Mouse (Mus musculus): ENCODE data around the gene Krt36. TPM values are rescaled to one million over a fixed set of nuclear protein-coding genes. Genes with fewer than 3 reads are reported as not detected.

The Krt36 gene
- total and polyA plus RNA-seq, 3 experiments, result not detected

GRCm38 (mm10) chr11:100140966-100141365 lies 35.5 kb upstream of the Krt36 start:
- H3K9me3 ChIP-seq (replicated peaks; ENCODE audit: insufficient read depth, low read length), result no peaks in the 10 kb centered on the region
- no peak overlapping the region for H3K9ac ChIP-seq (ENCODE audit: control insufficient read depth, low read depth, low read length, poor library complexity, severe bottlenecking)
- no peaks in the 10 kb centered on the region for H3K27me3 ChIP-seq (ENCODE audit: control insufficient read depth in 1 of 2, insufficient read depth in 2 of 2, low read length in 2 of 2)

GRCm38 (mm10) chr11:100139391-100139790 lies 34.0 kb upstream of the Krt36 start:
- Histone ChIP-seq H3K79me2 (ENCODE audit: control insufficient read depth, insufficient read depth, low read length, poor library complexity) (no peaks in the 10 kb centered on the region), H3K9me3 (replicated peaks; ENCODE audit: insufficient read depth, low read length) (no peaks in the 10 kb centered on the region), H3K4me3 (ENCODE audit: control insufficient read depth in 1 of 2, insufficient read depth in 1 of 2, low read depth in 2 of 2, low read length in 2 of 2) (no peak overlapping the region), H3K36me3 (ENCODE audit: control insufficient read depth in 1 of 2, insufficient read depth in 2 of 2, low read length in 2 of 2) (no peaks in the 10 kb centered on the region), H3K4me1 (ENCODE audit: control insufficient read depth in 1 of 2, insufficient read depth in 2 of 2, low read length in 2 of 2) (no peaks in the 10 kb centered on the region), H3K27me3 (ENCODE audit: control insufficient read depth in 1 of 2, insufficient read depth in 2 of 2, low read length in 2 of 2) (no peaks in the 10 kb centered on the region), H3K9ac (ENCODE audit: control insufficient read depth, low read depth, low read length, poor library complexity, severe bottlenecking) (no peak overlapping the region), H3K27ac (ENCODE audit: control insufficient read depth, low read depth, low read length) (no peak overlapping the region)
- DNase-seq (ENCODE audit: low read depth, low spot score), result no peak
- TF ChIP-seq CHD1 (IDR thresholded peaks at IDR 0.05; ENCODE audit: low read depth, low read length) (no peak), EP300 (IDR thresholded peaks at IDR 0.05; ENCODE audit: low read depth in 1 of 2, low read length in 2 of 2) (no peak), NRF1 (IDR thresholded peaks at IDR 0.05; ENCODE audit: insufficient read depth, low read depth, low read length, poor library complexity, severe bottlenecking) (no peak), GATA1 (IDR thresholded peaks at IDR 0.05; ENCODE audit: low read depth, low read length) (no peak), USF2 (IDR thresholded peaks at IDR 0.05; ENCODE audit: borderline replicate concordance in 1 of 2, insufficient read depth in 1 of 2, low read depth in 1 of 2, low read length in 2 of 2) (no peak), CTCF (IDR thresholded peaks at IDR 0.05 in 2 of 3, conservative IDR thresholded peaks at IDR 0.05 in 1 of 3; ENCODE audit: control insufficient read depth in 1 of 3, insufficient read depth in 1 of 3, low read depth in 2 of 3, low read length in 3 of 3, poor library complexity in 1 of 3, severe bottlenecking in 1 of 3) (no peak), GABPA (IDR thresholded peaks at IDR 0.05; ENCODE audit: low read depth, low read length) (no peak), TCF12 (IDR thresholded peaks at IDR 0.05; ENCODE audit: low read depth, low read length) (no peak), SMC3 (IDR thresholded peaks at IDR 0.05; ENCODE audit: low read depth, low read length) (no peak), RCOR1 (IDR thresholded peaks at IDR 0.05; ENCODE audit: low read depth, low read length) (no peak), TBP (IDR thresholded peaks at IDR 0.05; ENCODE audit: low read depth, low read length) (no peak), ZC3H11A (IDR thresholded peaks at IDR 0.05; ENCODE audit: low read depth, low read length) (no peak)

More at GRCm38 (mm10) chr11:100140966-100141365, 35.5 kb upstream of the Krt36 start:
- H3K36me3 ChIP-seq (ENCODE audit: control insufficient read depth in 1 of 2, insufficient read depth in 2 of 2, low read length in 2 of 2), result no peaks in the 10 kb centered on the region
- H3K4me1 ChIP-seq (ENCODE audit: control insufficient read depth in 1 of 2, insufficient read depth in 2 of 2, low read length in 2 of 2), result no peaks in the 10 kb centered on the region
- no peak overlapping the region for H3K4me3 ChIP-seq (ENCODE audit: control insufficient read depth in 1 of 2, insufficient read depth in 1 of 2, low read depth in 2 of 2, low read length in 2 of 2)
- no peak overlapping the region for H3K27ac ChIP-seq (ENCODE audit: control insufficient read depth, low read depth, low read length)
- TF ChIP-seq CTCF (IDR thresholded peaks at IDR 0.05 in 2 of 3, conservative IDR thresholded peaks at IDR 0.05 in 1 of 3; ENCODE audit: control insufficient read depth in 1 of 3, insufficient read depth in 1 of 3, low read depth in 2 of 3, low read length in 3 of 3, poor library complexity in 1 of 3, severe bottlenecking in 1 of 3), result no peak
- TF ChIP-seq USF2 (IDR thresholded peaks at IDR 0.05; ENCODE audit: borderline replicate concordance in 1 of 2, insufficient read depth in 1 of 2, low read depth in 1 of 2, low read length in 2 of 2), result no peak
- TF ChIP-seq POLR2AphosphoS2 (IDR thresholded peaks at IDR 0.05; ENCODE audit: low read length), result no peak
- TF ChIP-seq KAT2A (conservative IDR thresholded peaks at IDR 0.05; ENCODE audit: low read depth, low read length), result no peak
- no peak for TF ChIP-seq CHD2 (IDR thresholded peaks at IDR 0.05; ENCODE audit: low read length)
- no peak for TF ChIP-seq NRF1 (IDR thresholded peaks at IDR 0.05; ENCODE audit: insufficient read depth, low read depth, low read length, poor library complexity, severe bottlenecking)
- no peak for TF ChIP-seq ZC3H11A (IDR thresholded peaks at IDR 0.05; ENCODE audit: low read depth, low read length)
- TF ChIP-seq MEF2A (IDR thresholded peaks at IDR 0.05; ENCODE audit: extremely low read depth, insufficient replicate concordance, low read depth, low read length, poor library complexity, severe bottlenecking), result no peak
- no peak for TF ChIP-seq EP300 (IDR thresholded peaks at IDR 0.05; ENCODE audit: low read depth in 1 of 2, low read length in 2 of 2)
- TF ChIP-seq MAFK (IDR thresholded peaks at IDR 0.05; ENCODE audit: borderline replicate concordance, low read depth, low read length), result no peak
- TF ChIP-seq BHLHE40 (IDR thresholded peaks at IDR 0.05; ENCODE audit: borderline replicate concordance, low read depth, low read length), result no peak
- TF ChIP-seq ETS1 (IDR thresholded peaks at IDR 0.05; ENCODE audit: low read depth, low read length), result no peak
- no peak for TF ChIP-seq MXI1 (IDR thresholded peaks at IDR 0.05; ENCODE audit: low read depth, low read length)
- TF ChIP-seq UBTF (IDR thresholded peaks at IDR 0.05; ENCODE audit: borderline replicate concordance, insufficient read depth, low read depth, low read length), result no peak
- no peak for TF ChIP-seq SMC3 (IDR thresholded peaks at IDR 0.05; ENCODE audit: low read depth, low read length)
- TF ChIP-seq RCOR1 (IDR thresholded peaks at IDR 0.05; ENCODE audit: low read depth, low read length), result no peak
- TF ChIP-seq CHD1 (IDR thresholded peaks at IDR 0.05; ENCODE audit: low read depth, low read length), result no peak
- no peak for TF ChIP-seq NELFE (IDR thresholded peaks at IDR 0.05; ENCODE audit: low read depth, low read length)
- no peak for TF ChIP-seq MAX (IDR thresholded peaks at IDR 0.05; ENCODE audit: low read length)
- H3K79me2 ChIP-seq (ENCODE audit: control insufficient read depth, insufficient read depth, low read length, poor library complexity), result no peaks in the 10 kb centered on the region
- DNase-seq (ENCODE audit: low read depth, low spot score), result no peak
